Mouse (Mus musculus) limb, embryonic 14.5 days (tissue): ENCODE results near the gene Abhd17a. TPM values are rescaled to one million over a fixed set of nuclear protein-coding genes. Genes with fewer than 3 reads are reported as not detected.
A peak's percentile ranks its signal among the peaks of the same experiment; 100 is the strongest.

ENCODE experiments used
- ATAC-seq: fragments of 200-750 bp; cut with Nextera tagmentation; 2 replicates; pipeline ENCODE4 v1.8.0; 2017; ENCODE audit warnings: low read depth, moderate number of reproducible peaks, moderate TSS enrichment; ENCODE audit not compliant: low FRiP score
- DNase-seq: peaks from one replicate; pipeline ENCODE4 v3.0.0-alpha.2; 2015; ENCODE audit warnings: low spot score
- H3K27ac ChIP-seq: fragments of 300-500 bp; sonication (generic); replicated peaks from 2 replicates; pipeline ENCODE4 v1.5.1; 2014; ENCODE audit warnings: low read depth, mild to moderate bottlenecking, low read length, moderate library complexity, mixed read lengths
- H3K27me3 ChIP-seq: fragments of 300-500 bp; sonication (generic); 2 replicates; pipeline ENCODE4 v1.6.1; 2014; ENCODE audit warnings: low read length, mixed read lengths; ENCODE audit not compliant: control insufficient read depth, insufficient read depth
- H3K36me3 ChIP-seq: fragments of 300-500 bp; sonication (generic); 2 replicates; pipeline ENCODE4 v1.6.1; 2014; ENCODE audit warnings: mild to moderate bottlenecking, low read length, moderate library complexity, mixed read lengths; ENCODE audit not compliant: control insufficient read depth, insufficient read depth
- H3K4me1 ChIP-seq: fragments of 300-500 bp; sonication (generic); 2 replicates; pipeline ENCODE4 v1.6.1; 2014; ENCODE audit warnings: antibody characterized with exemption, low read length, mixed read lengths; ENCODE audit not compliant: control insufficient read depth, insufficient read depth
- H3K4me2 ChIP-seq: fragments of 300-500 bp; sonication (generic); replicated peaks from 2 replicates; pipeline ENCODE4 v1.6.1; 2014; ENCODE audit warnings: low read depth, mild to moderate bottlenecking, low read length, moderate library complexity; ENCODE audit not compliant: severe bottlenecking
- H3K4me3 ChIP-seq: fragments of 300-500 bp; sonication (generic); replicated peaks from 2 replicates; pipeline ENCODE4 v1.5.1; 2014; ENCODE audit warnings: low read length
- H3K9ac ChIP-seq: fragments of 300-500 bp; sonication (generic); 2 replicates; pipeline ENCODE4 v1.6.1; 2014; ENCODE audit warnings: mild to moderate bottlenecking, low read depth, low read length, moderate library complexity; ENCODE audit not compliant: severe bottlenecking
- H3K9me3 ChIP-seq: fragments of 300-500 bp; sonication (generic); 2 replicates; pipeline ENCODE4 v1.6.1; 2016; ENCODE audit warnings: low read length; ENCODE audit not compliant: control insufficient read depth
- POLR2A ChIP-seq: fragments of 200-500 bp; IDR thresholded peaks from 2 replicates; pipeline ENCODE4 v1.8.0; 2012; ENCODE audit warnings: inconsistent platforms, mild to moderate bottlenecking, moderate library complexity, borderline replicate concordance; ENCODE audit not compliant: insufficient read depth, insufficient read length; ENCODE audit errors: extremely low read depth
- WGBS: fragments of 180-500 bp; shearing (Covaris S2); extraction: QIAGEN DNeasy Blood & Tissue Kit; methylation state at CpG from one replicate; pipeline ENCODE4 v1.1.7; 2014; 5-methylcytosine and 5-hydroxymethylcytosine counted together
- polyA plus RNA-seq, 2 experiments: library from polyadenylated mRNA; depleted of rRNA in 1 of 2; stranded (reverse) in 1 of 2; unstranded in 1 of 2; fragments of >200 nt; fragmentation: Nextera tagmentation in 1 of 2; extraction: Ambion mirVana in 1 of 2; gene quantifications; 2 replicates each; pipeline versions ENCODE4 v1.2.1 to v1.2.3; 2012 to 2014

Abhd17a gene
- polyA plus RNA-seq, 2 experiments, result 116 to 129 TPM

- DNase-seq (no peak), ATAC-seq (no peak)
- H3K4me3 ChIP-seq, result no peak overlapping the region
- H3K9ac ChIP-seq, result peak overlapping the region; percentile 34; the same call in 1 of the 2 replicates
- H3K36me3 ChIP-seq, result peaks cover 38% of the 10 kb centered on the region
- peak overlapping the region; percentile 13; the same call in 1 of the 2 replicates for H3K27ac ChIP-seq
- H3K4me2 ChIP-seq, result no peak overlapping the region; the same call in none of the 2 replicates
- WGBS, result 93% methylated on average over 33 of the region's 51 CpGs
- peaks cover 16% of the 10 kb centered on the region for H3K4me1 ChIP-seq
- H3K9me3 ChIP-seq, result no peaks in the 10 kb centered on the region
- TF ChIP-seq POLR2A, result no peak
- H3K27me3 ChIP-seq, result no peaks in the 10 kb centered on the region
Measured at GRCm38 (mm10) chr10:80586407-80587304, 3.5 kb downstream of the Abhd17a start.

- 93% methylated on average over 8 of the region's 8 CpGs for WGBS
- TF ChIP-seq POLR2A, result no peak
- no peak overlapping the region for H3K27ac ChIP-seq
- DNase-seq, result no peak
- no peak overlapping the region for H3K9ac ChIP-seq
- H3K27me3 ChIP-seq, result no peaks in the 10 kb centered on the region
- H3K9me3 ChIP-seq, result no peaks in the 10 kb centered on the region
- peaks cover 41% of the 10 kb centered on the region for H3K36me3 ChIP-seq
- peaks cover 15% of the 10 kb centered on the region for H3K4me1 ChIP-seq
- no peak for ATAC-seq
- no peak overlapping the region for H3K4me2 ChIP-seq
- no peak overlapping the region for H3K4me3 ChIP-seq
Measured at GRCm38 (mm10) chr10:80585581-80585980, 4.6 kb downstream of the Abhd17a start.

GRCm38 (mm10) chr10:80584642-80585552, 5.2 kb downstream of the Abhd17a start:
- H3K4me1 ChIP-seq, result peaks cover 13% of the 10 kb centered on the region
- ATAC-seq (no peak), DNase-seq (no peak)
- 81% methylated on average over 12 of the region's 12 CpGs for WGBS
- peaks cover 41% of the 10 kb centered on the region for H3K36me3 ChIP-seq
- H3K4me3 ChIP-seq, result no peak overlapping the region
- TF ChIP-seq POLR2A, result no peak
- no peak overlapping the region for H3K9ac ChIP-seq
- no peaks in the 10 kb centered on the region for H3K27me3 ChIP-seq
- no peak overlapping the region for H3K4me2 ChIP-seq
- 0 out of 2 replicates have a peak overlapping the region, but pooled peaks have one; percentile 7 for H3K27ac ChIP-seq
- no peaks in the 10 kb centered on the region for H3K9me3 ChIP-seq

GRCm38 (mm10) chr10:80584045-80584488, 6.1 kb downstream of the Abhd17a start:
- Histone ChIP-seq H3K4me1 (peaks cover 11% of the 10 kb centered on the region), H3K4me3 (no peak overlapping the region), H3K36me3 (peaks cover 41% of the 10 kb centered on the region), H3K27me3 (no peaks in the 10 kb centered on the region), H3K9ac (no peak overlapping the region), H3K4me2 (no peak overlapping the region), H3K9me3 (no peaks in the 10 kb centered on the region), H3K27ac (no peak overlapping the region)
- 65% methylated on average over 12 of the region's 12 CpGs for WGBS
- TF ChIP-seq POLR2A, result no peak
- DNase-seq, result no peak
- ATAC-seq, result no peak

GRCm38 (mm10) chr10:80583047-80583446, 7.1 kb downstream of the Abhd17a start:
- no peak overlapping the region for H3K27ac ChIP-seq
- H3K9me3 ChIP-seq, result no peaks in the 10 kb centered on the region
- DNase-seq (no peak), ATAC-seq (no peak)
- H3K4me2 ChIP-seq, result no peak overlapping the region
- H3K9ac ChIP-seq, result no peak overlapping the region
- H3K36me3 ChIP-seq, result peaks cover 41% of the 10 kb centered on the region
- WGBS, result 87% methylated on average over 5 of the region's 5 CpGs
- peaks cover 10% of the 10 kb centered on the region; the same call in 1 of the 2 replicates for H3K4me1 ChIP-seq
- no peak overlapping the region for H3K4me3 ChIP-seq
- no peak for TF ChIP-seq POLR2A
- no peaks in the 10 kb centered on the region for H3K27me3 ChIP-seq
